Mouse (Mus musculus) ES-Bruce4 (cell line): Measurements from ENCODE around the gene Vps11.

Source experiments
- CTCF ChIP-seq: IDR thresholded peaks from one replicate; pipeline ENCODE4 v1.8.1; 2011; ENCODE audit warnings: low read depth, low read length
- POLR2A ChIP-seq: IDR thresholded peaks from one replicate; pipeline ENCODE4 v1.8.1; 2011; ENCODE audit warnings: low read length; ENCODE audit not compliant: insufficient read depth

GRCm38 (mm10) chr9:44347621-44348020 is 13.8 kb downstream of the Vps11 start:
- TF ChIP-seq CTCF, result no peak
- TF ChIP-seq POLR2A, result no peak
